Mouse (Mus musculus) stomach, postnatal 0 days (tissue): ENCODE data around the gene Sptbn2.
A peak's percentile ranks its signal among the peaks of the same experiment; 100 is the strongest.

Source experiments
- CTCF ChIP-seq: IDR thresholded peaks from 2 replicates; pipeline ENCODE4 v1.5.1; 2016; ENCODE audit warnings: antibody characterized with exemption, low read depth, mild to moderate bottlenecking, moderate library complexity
- EP300 ChIP-seq: optimal IDR thresholded peaks from 2 replicates; pipeline ENCODE3; 2016; ENCODE audit warnings: antibody characterized with exemption

DNA sequence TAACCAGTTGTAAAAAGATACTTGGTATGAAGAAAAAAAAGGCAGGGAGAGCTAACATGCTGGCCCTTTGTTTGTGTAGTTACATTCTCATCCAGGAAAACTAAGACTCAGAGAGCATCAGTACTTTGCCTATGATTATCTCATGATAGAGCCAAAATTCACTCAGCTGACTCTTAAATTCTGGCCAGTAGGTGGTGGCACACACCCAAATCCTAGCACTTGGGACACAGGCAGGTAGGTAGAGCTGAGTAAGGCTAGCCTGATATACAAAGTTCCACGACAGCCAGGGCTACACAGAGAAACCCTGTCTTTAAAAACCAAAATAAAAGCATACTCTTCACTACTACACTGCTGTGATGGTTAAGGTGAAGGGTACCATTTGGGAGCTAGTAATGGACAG, 51.9 kb downstream of the Sptbn2 start:
- peak; percentile 54 for TF ChIP-seq CTCF
- TF ChIP-seq EP300: no peak
